Mouse (Mus musculus) monocyte, adult 2 months (primary cell): ENCODE measurements around the gene Hist1h3g.
A peak's percentile ranks its signal among the peaks of the same experiment; 100 is the strongest.
"Not testable (repeated sequence)": the region's sequence is repeated elsewhere in the genome, so short reads cannot be mapped to it uniquely, and the experiment has no call there.

Experiments used
- DNase-seq, 2 experiments: peaks; one replicate each; pipeline ENCODE4 v3.0.0; 2022; ENCODE audit warnings: low spot score in 2 of 2, low read depth in 1 of 2

Hist1h3g gene

GRCm38 (mm10) chr13:23515281-23515680 is 19.9 kb upstream of the Hist1h3g start:
- DNase-seq, result no peak

DNA sequence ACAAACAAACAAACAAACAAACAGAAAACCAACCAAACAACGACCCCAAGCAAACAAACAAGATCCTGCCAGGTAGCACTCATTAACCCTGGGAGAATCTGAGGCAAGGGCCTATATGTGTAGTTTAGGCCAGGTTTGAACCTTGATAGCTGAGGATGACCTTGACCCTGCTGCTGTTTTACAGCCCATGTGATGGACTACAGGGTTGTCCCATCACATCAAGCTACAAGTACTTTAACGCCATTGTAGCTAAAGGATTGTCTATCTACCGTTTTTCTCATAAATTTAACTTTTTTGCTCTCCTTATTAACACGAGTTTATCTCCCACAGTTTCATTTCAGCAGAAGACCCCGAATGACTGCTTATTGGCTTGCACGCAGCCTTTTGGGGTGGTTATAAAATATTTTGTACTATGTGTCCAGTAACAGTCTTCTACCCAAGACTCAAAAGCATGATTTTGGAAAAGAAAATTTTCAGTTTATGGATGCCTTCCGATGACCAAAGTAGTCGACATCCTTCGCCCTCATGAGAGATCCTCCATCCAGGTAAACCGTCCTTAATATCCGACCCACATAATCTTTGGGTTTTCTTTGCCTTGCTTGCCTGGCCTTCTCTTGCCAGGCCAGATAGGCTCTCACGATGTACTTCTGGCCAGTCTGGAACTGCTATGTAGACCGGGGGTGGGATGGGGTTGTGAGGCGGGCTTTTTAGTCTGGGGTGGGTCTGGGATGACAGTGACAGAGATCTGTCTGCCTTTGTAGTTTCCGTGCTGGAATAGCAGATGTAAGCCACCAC is 19.2 kb upstream of the Hist1h3g start:
- DNase-seq, result no peak

DNA sequence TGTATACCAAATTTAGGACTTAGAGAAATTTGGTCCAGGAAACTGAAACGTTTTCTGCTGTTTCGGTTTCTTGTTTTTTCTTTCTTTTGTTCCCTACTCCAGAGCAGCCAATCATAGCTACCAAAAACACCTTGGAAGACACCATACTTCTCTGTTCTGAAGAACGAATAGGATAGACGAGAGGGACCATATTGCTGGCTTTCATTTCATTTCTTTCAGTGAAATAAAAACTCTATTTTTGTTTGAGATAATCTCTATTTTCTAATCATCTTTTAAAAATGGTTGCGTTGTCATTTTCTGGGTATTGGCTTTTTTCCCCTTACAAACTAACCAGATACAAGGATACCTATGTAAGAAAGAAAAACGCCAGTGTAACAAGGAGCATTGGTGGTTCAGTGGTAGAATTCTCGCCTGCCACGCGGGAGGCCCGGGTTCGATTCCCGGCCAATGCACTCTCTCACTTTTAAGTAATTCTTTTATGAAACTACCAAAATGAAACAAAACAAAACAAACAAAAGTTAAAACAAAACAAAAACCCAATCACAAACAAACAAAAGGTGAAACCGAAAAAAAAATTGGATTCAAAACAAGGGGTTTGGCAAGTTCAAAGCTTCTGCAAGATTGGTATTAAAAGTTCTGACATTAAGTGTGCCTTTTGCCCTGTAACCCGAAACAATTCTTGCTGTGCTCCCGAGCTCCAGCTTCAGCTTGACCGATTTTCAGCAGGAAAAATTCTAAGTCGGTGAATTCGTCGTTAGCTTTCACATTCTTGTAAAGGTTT is 18.2 kb upstream of the Hist1h3g start:
- DNase-seq, result peak in 1 of 2 experiments; percentile 71

DNA sequence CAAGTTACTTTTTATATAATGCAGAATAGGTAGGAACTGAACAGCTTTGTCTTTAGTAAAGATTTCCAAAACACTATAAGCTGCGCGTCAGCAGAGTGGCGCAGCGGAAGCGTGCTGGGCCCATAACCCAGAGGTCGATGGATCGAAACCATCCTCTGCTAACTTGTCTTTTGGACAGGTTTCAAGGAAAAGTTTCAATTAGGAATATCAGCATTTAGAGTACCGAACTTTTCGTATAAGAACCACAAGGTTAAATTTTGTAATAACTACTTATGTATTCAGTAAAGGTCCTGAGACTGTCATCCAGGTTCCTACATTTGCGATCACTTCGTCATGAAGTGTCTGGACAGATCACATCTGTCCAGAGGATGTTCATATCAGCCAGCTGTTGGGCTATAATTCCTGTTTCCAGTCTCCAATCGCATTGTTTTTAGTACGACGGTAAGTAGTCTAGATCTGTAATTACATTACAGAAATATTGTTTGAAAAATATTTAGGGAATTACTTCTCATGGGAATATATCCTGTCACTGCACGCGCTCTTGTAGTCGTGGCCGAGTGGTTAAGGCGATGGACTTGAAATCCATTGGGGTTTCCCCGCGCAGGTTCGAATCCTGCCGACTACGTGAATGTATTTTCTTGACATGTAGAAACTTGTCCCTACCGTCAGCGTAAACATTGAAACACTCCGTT is 17.5 kb upstream of the Hist1h3g start:
- DNase-seq, result peak; percentile 88 to 92

GRCm38 (mm10) chr13:23518295-23518603 is 17.0 kb upstream of the Hist1h3g start:
- DNase-seq, result no peak

- DNase-seq, result peak; percentile 75 to 81
Measured at GRCm38 (mm10) chr13:23518885-23519284, 16.3 kb upstream of the Hist1h3g start.

- DNase-seq, result peak; percentile 57 to 77
Measured at GRCm38 (mm10) chr13:23519416-23519815, 15.8 kb upstream of the Hist1h3g start.

DNA sequence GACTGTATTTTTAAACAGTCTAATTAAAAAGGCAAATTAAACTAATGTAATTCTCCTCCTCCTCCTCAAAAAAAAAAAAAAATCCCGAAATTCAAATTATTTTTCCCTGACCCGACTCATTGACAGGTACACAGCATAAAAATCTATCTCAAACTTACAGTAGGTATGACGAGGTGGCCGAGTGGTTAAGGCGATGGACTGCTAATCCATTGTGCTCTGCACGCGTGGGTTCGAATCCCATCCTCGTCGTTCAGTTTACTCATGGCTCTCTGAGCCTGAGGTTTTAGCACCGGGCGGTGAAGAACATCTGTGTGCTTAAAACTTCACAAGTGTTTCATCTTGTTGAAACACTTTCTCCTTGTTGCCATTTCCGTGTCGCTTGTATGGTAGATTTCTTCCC is 13.5 kb upstream of the Hist1h3g start:
- peak; percentile 54 to 73 for DNase-seq

GRCm38 (mm10) chr13:23523976-23524375 is 11.2 kb upstream of the Hist1h3g start:
- DNase-seq, result no peak

DNA sequence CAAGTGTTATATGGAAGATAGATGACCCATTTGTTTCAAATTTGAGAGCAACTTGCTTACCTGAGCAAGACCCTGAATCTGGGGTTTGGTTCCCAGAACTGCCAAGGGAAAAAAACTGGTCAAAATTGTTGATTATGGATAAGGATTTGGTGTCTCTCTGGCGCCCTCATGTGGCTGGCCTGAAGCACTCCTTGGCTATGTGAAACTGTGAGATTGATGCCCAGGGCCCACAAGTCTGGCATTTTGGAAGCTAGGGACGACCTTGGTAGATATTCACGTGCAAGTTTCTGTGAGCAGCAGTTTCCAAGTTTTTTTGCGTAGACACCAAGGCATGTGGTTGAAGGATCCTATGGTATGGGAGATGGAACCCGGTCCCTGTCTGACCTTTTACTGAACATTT is 10.6 kb upstream of the Hist1h3g start:
- DNase-seq, result peak in 1 of 2 experiments; percentile 64

GRCm38 (mm10) chr13:23525901-23526300 is 9.3 kb upstream of the Hist1h3g start:
- no peak for DNase-seq

GRCm38 (mm10) chr13:23526312-23526711 is 8.9 kb upstream of the Hist1h3g start:
- DNase-seq, result peak; percentile 76 to 80

DNA sequence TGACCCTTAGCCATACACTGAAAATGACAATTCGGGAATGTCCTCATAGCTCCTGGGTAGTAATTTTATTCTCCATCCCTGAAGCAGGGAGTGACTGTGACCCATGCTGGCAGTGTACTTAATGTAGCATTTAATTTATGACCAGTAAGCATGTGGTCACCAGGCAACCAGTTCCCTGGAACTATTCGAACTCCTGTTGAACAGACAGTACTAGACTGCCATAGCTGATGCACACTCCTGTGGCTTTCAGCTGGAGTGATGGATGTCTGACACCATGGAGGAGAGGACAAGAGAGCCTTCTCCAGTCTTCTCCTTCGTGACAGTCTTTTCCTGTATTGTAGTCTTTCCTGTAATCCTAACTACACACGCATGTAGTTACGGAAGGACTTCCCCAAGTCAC is 6.2 kb upstream of the Hist1h3g start:
- DNase-seq, result no peak

GRCm38 (mm10) chr13:23529480-23530165 is 5.6 kb upstream of the Hist1h3g start:
- DNase-seq, result no peak

- peak; percentile 59 to 68 for DNase-seq
Measured at GRCm38 (mm10) chr13:23530181-23530900, 4.9 kb upstream of the Hist1h3g start.

- peak; percentile 92 to 94 for DNase-seq
Measured at GRCm38 (mm10) chr13:23530901-23531875, 4.0 kb upstream of the Hist1h3g start, which contains the start of gene Hist1h4h. Hist1h4h (plus strand) TSS chr13:23531050.

DNA sequence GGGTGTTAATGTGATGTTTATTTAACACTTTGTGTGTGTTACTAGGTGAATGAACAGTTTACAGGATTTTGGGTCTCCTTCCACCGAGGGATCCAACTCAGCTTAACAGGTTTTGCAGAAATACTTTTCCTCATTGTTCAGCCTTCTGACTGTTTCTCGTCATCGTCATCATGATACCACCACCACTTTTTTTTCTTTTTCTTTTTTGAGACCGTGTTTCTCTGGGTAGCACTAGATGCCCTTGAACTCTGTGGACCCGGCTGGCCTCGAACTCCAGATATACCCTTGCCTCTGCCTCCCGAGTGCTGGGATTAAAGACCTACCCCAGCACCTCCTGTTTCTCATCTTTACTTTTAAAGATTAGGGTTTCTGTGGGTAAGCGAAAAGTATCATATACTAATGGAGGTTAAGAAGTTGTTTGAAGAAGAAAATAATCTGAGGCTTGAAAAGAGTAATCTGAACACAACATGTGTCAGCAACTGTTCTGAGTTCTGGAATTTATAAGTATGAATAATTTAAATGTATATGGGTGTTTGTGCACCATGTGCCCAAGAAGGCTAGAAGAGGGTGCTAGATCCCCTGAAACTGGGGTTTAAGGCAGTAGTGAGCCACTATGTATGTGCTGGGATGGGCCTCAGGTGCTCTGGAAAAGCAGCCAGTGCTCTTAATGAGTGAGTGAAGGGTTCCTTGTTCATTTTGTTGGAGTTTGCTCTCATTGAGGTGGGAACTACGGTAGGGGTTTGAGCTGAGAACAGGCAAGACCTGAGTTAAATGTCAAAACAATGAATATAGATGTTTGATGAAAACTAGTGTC is 2.8 kb upstream of the Hist1h3g start:
- no peak for DNase-seq

GRCm38 (mm10) chr13:23533560-23534367 is 1.5 kb upstream of the Hist1h3g start, which contains the start of gene Hist1h2af:
Hist1h2af (plus strand) TSS chr13:23533906.
- not testable (repeated sequence) for DNase-seq
